10 mouse cellular contexts compared by ENCODE assay signal in genomic region chr9:107936831-107937230, GRCm38 (mm10). TPM values are rescaled to one million over a fixed set of nuclear protein-coding genes. Genes with fewer than 3 reads are reported as not detected.
A peak's percentile ranks its signal among the peaks of the same experiment; 100 is the strongest.
DNase-seq lines count a peak whose midpoint lies in the region; ATAC-seq and TF ChIP-seq lines count a peak whose summit lies in the region.
"Had no signal": no experiment of that assay in that cellular context is flagged by ENCODE, and none has a peak within 500 bp of the region (broad histone marks: within the 10 kb centered on the region; RNA-seq: fewer than 3 reads in every experiment).

No protein-coding gene starts in this region.

- H3K4me3 ChIP-seq in heart, embryonic 12.5 days: peak overlapping the region; percentile 49; the same call in 1 of the 2 replicates
- H3K4me3 ChIP-seq in heart, adult 2 months: no peak overlapping the region
- H3K4me3 ChIP-seq in E14TG2a.4 (replicated peaks; ENCODE audit: low read length): peak overlapping the region; percentile 86
- peak overlapping the region; percentile 64 for H3K4me3 ChIP-seq in forebrain, embryonic 16.5 days (replicated peaks; ENCODE audit: low read length)
- peak overlapping the region; percentile 56 for H3K4me3 ChIP-seq in midbrain, embryonic 11.5 days (ENCODE audit: low read depth, low read length)

- no peaks in the 10 kb centered on the region for H3K79me2 ChIP-seq in heart, adult 2 months (replicated peaks; ENCODE audit: control insufficient read depth, insufficient read depth, low read length)

- DNase-seq in heart, adult 2 months: no peak
- peak; percentile 91 for DNase-seq in midbrain, embryonic 11.5 days (ENCODE audit: low spot score, missing footprints)
- no peak for DNase-seq in right cerebral cortex, postnatal 25 days
- DNase-seq in left cerebral cortex, postnatal 25 days (ENCODE audit: low spot score in 2 of 2): no peak
- DNase-seq in right cerebral cortex, postnatal 36 days (ENCODE audit: low spot score in 2 of 2): no peak
- DNase-seq: heart, postnatal 10 days had no signal

- H3K36me3 ChIP-seq in heart, embryonic 12.5 days: no peaks in the 10 kb centered on the region
- no peaks in the 10 kb centered on the region for H3K36me3 ChIP-seq in heart, adult 2 months (ENCODE audit: control insufficient read depth, insufficient read depth, low read length)
- H3K36me3 ChIP-seq in E14TG2a.4 (ENCODE audit: insufficient read depth, low read length): no peaks in the 10 kb centered on the region; the same call in 1 of the 2 replicates
- H3K36me3 ChIP-seq in forebrain, embryonic 16.5 days (ENCODE audit: control insufficient read depth, insufficient read depth): no peaks in the 10 kb centered on the region
- H3K36me3 ChIP-seq in midbrain, embryonic 11.5 days (ENCODE audit: control insufficient read depth, insufficient read depth, low read length): no peaks in the 10 kb centered on the region

- no peak for TF ChIP-seq POLR2A in heart, adult 2 months (IDR thresholded peaks at IDR 0.05; ENCODE audit: insufficient read depth, low read depth, low read length)

- no peaks in the 10 kb centered on the region for H3K9me3 ChIP-seq in heart, embryonic 12.5 days (replicated peaks)
- no peaks in the 10 kb centered on the region for H3K9me3 ChIP-seq in E14TG2a.4 (ENCODE audit: low read length)
- no peaks in the 10 kb centered on the region for H3K9me3 ChIP-seq in forebrain, embryonic 16.5 days (ENCODE audit: control insufficient read depth, low read length)
- no peaks in the 10 kb centered on the region for H3K9me3 ChIP-seq in midbrain, embryonic 11.5 days (ENCODE audit: control insufficient read depth, low read length)

- no peak overlapping the region for H3K27ac ChIP-seq in heart, embryonic 12.5 days (ENCODE audit: poor library complexity, severe bottlenecking)
- H3K27ac ChIP-seq in heart, adult 2 months: no peak overlapping the region
- H3K27ac ChIP-seq in forebrain, embryonic 16.5 days (ENCODE audit: low read length): no peak overlapping the region
- H3K27ac ChIP-seq in midbrain, embryonic 11.5 days (ENCODE audit: low read depth, low read length): no peak overlapping the region

- WGBS in heart, embryonic 12.5 days: 17% methylated on average over 3 of the region's 3 CpGs
- 43% methylated on average over 3 of the region's 3 CpGs for WGBS in heart, adult 2 months
- 11% methylated on average over 3 of the region's 3 CpGs for WGBS in forebrain, embryonic 16.5 days
- 11% methylated on average over 3 of the region's 3 CpGs for WGBS in midbrain, embryonic 11.5 days

- no peak for ATAC-seq in heart, embryonic 12.5 days (ENCODE audit: insufficient number of reproducible peaks, low FRiP score)
- no peak for ATAC-seq in forebrain, embryonic 16.5 days
- ATAC-seq in midbrain, embryonic 11.5 days (ENCODE audit: low FRiP score): no peak

- H3K9ac ChIP-seq in heart, embryonic 12.5 days: no peak overlapping the region
- no peak overlapping the region for H3K9ac ChIP-seq in heart, adult 2 months (ENCODE audit: low read depth, low read length)
- peak overlapping the region; percentile 69 for H3K9ac ChIP-seq in forebrain, embryonic 16.5 days (replicated peaks; ENCODE audit: low read depth, low read length)
- peak overlapping the region; percentile 70; the same call in 1 of the 2 replicates for H3K9ac ChIP-seq in midbrain, embryonic 11.5 days (ENCODE audit: low read length)

- no peak for TF ChIP-seq EP300 in heart, adult 2 months (IDR thresholded peaks at IDR 0.05; ENCODE audit: insufficient read depth, low read depth, low read length)

- H3K4me2 ChIP-seq in heart, embryonic 12.5 days: peak overlapping the region; percentile 85
- peak overlapping the region; percentile 86 for H3K4me2 ChIP-seq in forebrain, embryonic 16.5 days (ENCODE audit: low read length)
- peak overlapping the region; percentile 87 for H3K4me2 ChIP-seq in midbrain, embryonic 11.5 days

- H3K27me3 ChIP-seq in heart, embryonic 12.5 days (replicated peaks): peaks cover 76% of the 10 kb centered on the region
- H3K27me3 ChIP-seq in heart, adult 2 months (ENCODE audit: control insufficient read depth, insufficient read depth, low read length): peaks cover 6% of the 10 kb centered on the region
- H3K27me3 ChIP-seq in E14TG2a.4 (ENCODE audit: insufficient read depth, low read length): peaks cover 44% of the 10 kb centered on the region
- H3K27me3 ChIP-seq in forebrain, embryonic 16.5 days (replicated peaks; ENCODE audit: control insufficient read depth, insufficient read depth, low read length): no peaks in the 10 kb centered on the region; the same call in 1 of the 2 replicates
- 0 out of 2 replicates have a peak, but pooled peaks cover 2% of the 10 kb centered on the region for H3K27me3 ChIP-seq in midbrain, embryonic 11.5 days (ENCODE audit: control insufficient read depth, insufficient read depth, low read length)

- intact Hi-C loops in heart, adult 2 months (cut with DNase I): no loop called here
- intact Hi-C loops in left cerebral cortex, postnatal 25 days (cut with DNase I): loop anchor here (1.0 kb wide), 1 partner anchor 24 kb away; no protein-coding TSS in a partner anchor

- TF ChIP-seq CTCF in heart, adult 2 months (IDR thresholded peaks at IDR 0.05): no peak
- TF ChIP-seq CTCF in E14TG2a.4 (conservative IDR thresholded peaks at IDR 0.05; ENCODE audit: low read length): no peak

- H3K4me1 ChIP-seq in heart, embryonic 12.5 days (replicated peaks): peaks cover 15% of the 10 kb centered on the region
- H3K4me1 ChIP-seq in heart, adult 2 months (ENCODE audit: control insufficient read depth, insufficient read depth, low read length): no peaks in the 10 kb centered on the region
- peaks cover 47% of the 10 kb centered on the region for H3K4me1 ChIP-seq in E14TG2a.4 (replicated peaks; ENCODE audit: low read depth, low read length)
- peaks cover 22% of the 10 kb centered on the region for H3K4me1 ChIP-seq in forebrain, embryonic 16.5 days (replicated peaks; ENCODE audit: control insufficient read depth, insufficient read depth, low read length)
- H3K4me1 ChIP-seq in midbrain, embryonic 11.5 days (ENCODE audit: control insufficient read depth, insufficient read depth, low read length): peaks cover 20% of the 10 kb centered on the region

RNA-seq across cellular contexts. Expression of gene Camkv, which starts 1.4 kb away (rescaled TPM):
- 0.39 and 0.56 TPM in 2 replicates for polyA plus RNA-seq in heart, embryonic 12.5 days (2016; fragmentation: Nextera tagmentation; extraction: Ambion mirVana)
- total RNA-seq in heart, adult 2 months (2021): not detected
- polyA plus RNA-seq in heart, adult 2 months (2012; rRNA removed): 0.02 and 0.06 TPM in 2 replicates
- polyA plus RNA-seq in forebrain, embryonic 16.5 days (2015; fragmentation: Nextera tagmentation; extraction: Ambion mirVana): 117 and 140 TPM in 2 replicates
- 6.3 and 6.7 TPM in 2 replicates for polyA plus RNA-seq in midbrain, embryonic 11.5 days (2014; fragmentation: Nextera tagmentation; extraction: Ambion mirVana)
- 100 to 1,000 TPM; 352 to 354 TPM for total RNA-seq in left cerebral cortex, postnatal 25 days (2021)

RNA-seq across cellular contexts. Expression of gene Actl11, which starts 8.6 kb away (rescaled TPM):
- not detected in 2 replicates for polyA plus RNA-seq in heart, embryonic 12.5 days (2016; fragmentation: Nextera tagmentation; extraction: Ambion mirVana)
- not detected for total RNA-seq in heart, adult 2 months (2021)
- polyA plus RNA-seq in heart, adult 2 months (2012; rRNA removed): 0.09 and 0.14 TPM in 2 replicates
- polyA plus RNA-seq in forebrain, embryonic 16.5 days (2015; fragmentation: Nextera tagmentation; extraction: Ambion mirVana): not detected in 2 replicates
- polyA plus RNA-seq in midbrain, embryonic 11.5 days (2014; fragmentation: Nextera tagmentation; extraction: Ambion mirVana): not detected in 2 replicates
- not detected for total RNA-seq in left cerebral cortex, postnatal 25 days (2021)
- total RNA-seq: heart, postnatal 10 days; megakaryocyte-erythroid progenitor cell, adult 5-6 weeks had no signal

RNA-seq across cellular contexts. Expression of gene Traip, which starts 13.1 kb away (rescaled TPM):
- polyA plus RNA-seq in heart, embryonic 12.5 days (2016; fragmentation: Nextera tagmentation; extraction: Ambion mirVana): 12.4 and 13.1 TPM in 2 replicates
- total RNA-seq in heart, adult 2 months (2021): 1 to 10 TPM in 1 of 2 experiments, under 1 TPM in 1; 0.70 to 1.2 TPM
- 0.20 and 0.37 TPM in 2 replicates for polyA plus RNA-seq in heart, adult 2 months (2012; rRNA removed)
- 14.2 and 17.1 TPM in 2 replicates for polyA plus RNA-seq in forebrain, embryonic 16.5 days (2015; fragmentation: Nextera tagmentation; extraction: Ambion mirVana)
- polyA plus RNA-seq in midbrain, embryonic 11.5 days (2014; fragmentation: Nextera tagmentation; extraction: Ambion mirVana): 27.7 and 37.2 TPM in 2 replicates
- 10 to 100 TPM in 1 of 2 experiments, 1 to 10 TPM in 1; 9.5 to 14.9 TPM for total RNA-seq in left cerebral cortex, postnatal 25 days (2021)

RNA-seq across cellular contexts. Expression of gene Mst1r, which starts 30.2 kb away (rescaled TPM):
- 4.5 and 5.2 TPM in 2 replicates for polyA plus RNA-seq in heart, embryonic 12.5 days (2016; fragmentation: Nextera tagmentation; extraction: Ambion mirVana)
- total RNA-seq in heart, adult 2 months (2021): 1 to 10 TPM; 3.1 to 3.3 TPM
- polyA plus RNA-seq in heart, adult 2 months (2012; rRNA removed): 11.3 and 12.5 TPM in 2 replicates
- 0.91 and 1.3 TPM in 2 replicates for polyA plus RNA-seq in forebrain, embryonic 16.5 days (2015; fragmentation: Nextera tagmentation; extraction: Ambion mirVana)
- 0.60 and 0.80 TPM in 2 replicates for polyA plus RNA-seq in midbrain, embryonic 11.5 days (2014; fragmentation: Nextera tagmentation; extraction: Ambion mirVana)
- 1 to 10 TPM in 1 of 2 experiments, under 1 TPM in 1; 0.69 to 1.3 TPM for total RNA-seq in left cerebral cortex, postnatal 25 days (2021)
- total RNA-seq: megakaryocyte-erythroid progenitor cell, adult 5-6 weeks had no signal

RNA-seq across cellular contexts. Expression of gene Uba7, which starts 38.5 kb away (rescaled TPM):
- 42.9 and 45.7 TPM in 2 replicates for polyA plus RNA-seq in heart, embryonic 12.5 days (2016; fragmentation: Nextera tagmentation; extraction: Ambion mirVana)
- total RNA-seq in heart, adult 2 months (2021): 10 to 100 TPM; 13.4 to 15.7 TPM
- 53.2 and 59.0 TPM in 2 replicates for polyA plus RNA-seq in heart, adult 2 months (2012; rRNA removed)
- polyA plus RNA-seq in forebrain, embryonic 16.5 days (2015; fragmentation: Nextera tagmentation; extraction: Ambion mirVana): 3.2 and 3.7 TPM in 2 replicates
- polyA plus RNA-seq in midbrain, embryonic 11.5 days (2014; fragmentation: Nextera tagmentation; extraction: Ambion mirVana): 5.5 and 7.5 TPM in 2 replicates
- total RNA-seq in left cerebral cortex, postnatal 25 days (2021): 1 to 10 TPM; 3.1 to 4.6 TPM

Comparison
In these comparisons a context has a peak if more than half of its experiments do, and no peak if none do; other contexts are left out.
1. H3K9ac ChIP-seq: peak in forebrain, embryonic 16.5 days (single experiment) and midbrain, embryonic 11.5 days (single experiment); none in heart, embryonic 12.5 days (single experiment) and heart, adult 2 months (single experiment).
2. RNA of gene Camkv, which starts 1.4 kb away (polyA plus RNA-seq): 117 to 140 TPM in forebrain, embryonic 16.5 days; 6.3 to 6.7 TPM in midbrain, embryonic 11.5 days, 0.39 to 0.56 TPM in heart, embryonic 12.5 days and 0.02 to 0.06 TPM in heart, adult 2 months; every median in the first group is over 10 times any median in the second.
3. Peak in every context shown above with its lines, with median percentiles within 50 percentile points of each other: H3K4me2 ChIP-seq.